Mouse (Mus musculus): ENCODE results near the gene BC049352.

Gene BC049352

GRCm38 (mm10) chr9:45291481-45292168 lies 109.8 kb downstream of the BC049352 start:
- intact Hi-C loops (cut with DNase I), result no loop called here

- intact Hi-C loops (cut with DNase I), result no loop called here
These were observed 112.6 kb downstream of the BC049352 start for GRCm38 (mm10) chr9:45294210-45295011.

GRCm38 (mm10) chr9:45299231-45300006 lies 117.6 kb downstream of the BC049352 start:
- intact Hi-C loops (cut with DNase I), result loop anchor here (1.0 to 2.0 kb wide), 4 partner anchors 45 to 109 kb away; no protein-coding TSS in a partner anchor

Small RNA genes within 50 kb of the gene (microRNA-seq; reads per million reads assigned to microRNA genes)
- 0 to 0.12 reads per million in 2 experiments for gene Mir7086
